Mouse (Mus musculus): ENCODE measurements at regions not wholly inside any gene's neighbourhood (a gene's known extent, or its start where the extent isn't known, plus 50 kb on each side); places are given as distances from the start of the nearest gene placed in this dataset.

GRCm38 (mm10) chr11:112219046-112219720, 562.8 kb upstream of the Sox9 start:
- H3K4me1 ChIP-seq = 0 out of 2 replicates have a peak, but pooled peaks cover 4% of the 10 kb centered on the region
- 90% methylated on average over 5 of the region's 5 CpGs for WGBS
- no peak overlapping the region for H3K4me3 ChIP-seq
- DNase-seq (ENCODE audit: extremely low spot score, low spot score) = no peak
- no peaks in the 10 kb centered on the region for H3K27me3 ChIP-seq (ENCODE audit: poor library complexity, severe bottlenecking)
- no peaks in the 10 kb centered on the region for H3K36me3 ChIP-seq (replicated peaks)
- H3K27ac ChIP-seq = no peak overlapping the region
- no peaks in the 10 kb centered on the region for H3K9me3 ChIP-seq

GRCm38 (mm10) chr11:112234492-112235116, 547.4 kb upstream of the Sox9 start:
- no peak for DNase-seq (ENCODE audit: extremely low spot score, low spot score)
- Histone ChIP-seq H3K4me3 (no peak overlapping the region), H3K27ac (no peak overlapping the region), H3K9me3 (no peaks in the 10 kb centered on the region), H3K4me1 (peaks cover 2% of the 10 kb centered on the region; the same call in 1 of the 2 replicates), H3K36me3 (replicated peaks) (no peaks in the 10 kb centered on the region), H3K27me3 (ENCODE audit: poor library complexity, severe bottlenecking) (no peaks in the 10 kb centered on the region)
- WGBS = 92% methylated on average over 7 of the region's 7 CpGs

GRCm38 (mm10) chr11:112238960-112239884, 542.8 kb upstream of the Sox9 start:
- H3K36me3 ChIP-seq (replicated peaks) = no peaks in the 10 kb centered on the region
- H3K27me3 ChIP-seq (ENCODE audit: poor library complexity, severe bottlenecking) = no peaks in the 10 kb centered on the region
- peaks cover 3% of the 10 kb centered on the region; the same call in 1 of the 2 replicates for H3K4me1 ChIP-seq
- H3K27ac ChIP-seq = no peak overlapping the region
- H3K4me3 ChIP-seq = no peak overlapping the region
- WGBS = 70% methylated on average over 19 of the region's 19 CpGs
- DNase-seq (ENCODE audit: extremely low spot score, low spot score) = no peak
- no peaks in the 10 kb centered on the region for H3K9me3 ChIP-seq

GRCm38 (mm10) chr11:112252548-112252947, 529.5 kb upstream of the Sox9 start:
- WGBS = 91% methylated on average over 1 of the region's 1 CpGs
- no peak for DNase-seq (ENCODE audit: extremely low spot score, low spot score)
- H3K27ac ChIP-seq = no peak overlapping the region
- H3K4me3 ChIP-seq = no peak overlapping the region
- no peaks in the 10 kb centered on the region for H3K27me3 ChIP-seq (ENCODE audit: poor library complexity, severe bottlenecking)
- H3K4me1 ChIP-seq = no peaks in the 10 kb centered on the region
- no peaks in the 10 kb centered on the region for H3K36me3 ChIP-seq (replicated peaks)
- H3K9me3 ChIP-seq = no peaks in the 10 kb centered on the region

- Histone ChIP-seq H3K27me3 (ENCODE audit: poor library complexity, severe bottlenecking) (no peaks in the 10 kb centered on the region), H3K36me3 (replicated peaks) (no peaks in the 10 kb centered on the region), H3K4me1 (peaks cover under 1% of the 10 kb centered on the region; the same call in 1 of the 2 replicates), H3K9me3 (no peaks in the 10 kb centered on the region), H3K27ac (no peak overlapping the region), H3K4me3 (no peak overlapping the region)
- 91% methylated on average over 3 of the region's 3 CpGs for WGBS
- DNase-seq (ENCODE audit: extremely low spot score, low spot score) = no peak
Measured at GRCm38 (mm10) chr11:112253061-112253460, 529.0 kb upstream of the Sox9 start.

GRCm38 (mm10) chr11:112256326-112256725, 525.7 kb upstream of the Sox9 start:
- Histone ChIP-seq H3K27ac (no peak overlapping the region), H3K9me3 (no peaks in the 10 kb centered on the region), H3K4me3 (no peak overlapping the region), H3K27me3 (ENCODE audit: poor library complexity, severe bottlenecking) (no peaks in the 10 kb centered on the region), H3K4me1 (peaks cover 5% of the 10 kb centered on the region; the same call in 1 of the 2 replicates), H3K36me3 (replicated peaks) (no peaks in the 10 kb centered on the region)
- 88% methylated on average over 7 of the region's 7 CpGs for WGBS
- no peak for DNase-seq (ENCODE audit: extremely low spot score, low spot score)

- no peaks in the 10 kb centered on the region for H3K36me3 ChIP-seq (replicated peaks)
- no peak overlapping the region for H3K27ac ChIP-seq
- H3K9me3 ChIP-seq = no peaks in the 10 kb centered on the region
- no peak overlapping the region for H3K4me3 ChIP-seq
- 79% methylated on average over 4 of the region's 4 CpGs for WGBS
- H3K27me3 ChIP-seq (ENCODE audit: poor library complexity, severe bottlenecking) = no peaks in the 10 kb centered on the region
- no peaks in the 10 kb centered on the region for H3K4me1 ChIP-seq
- DNase-seq (ENCODE audit: extremely low spot score, low spot score) = no peak
Measured at GRCm38 (mm10) chr11:112264077-112264476, 517.9 kb upstream of the Sox9 start.

- Histone ChIP-seq H3K27ac (no peak overlapping the region), H3K4me1 (no peaks in the 10 kb centered on the region), H3K9me3 (no peaks in the 10 kb centered on the region), H3K4me3 (no peak overlapping the region), H3K27me3 (ENCODE audit: poor library complexity, severe bottlenecking) (no peaks in the 10 kb centered on the region), H3K36me3 (replicated peaks) (no peaks in the 10 kb centered on the region)
- no peak for DNase-seq (ENCODE audit: extremely low spot score, low spot score)
- WGBS = 86% methylated on average over 5 of the region's 5 CpGs
Measured at GRCm38 (mm10) chr11:112270911-112271310, 511.1 kb upstream of the Sox9 start.

GRCm38 (mm10) chr11:112278566-112278965, 503.5 kb upstream of the Sox9 start:
- Histone ChIP-seq H3K4me3 (no peak overlapping the region), H3K4me1 (peaks cover 6% of the 10 kb centered on the region; the same call in 1 of the 2 replicates), H3K27me3 (ENCODE audit: poor library complexity, severe bottlenecking) (no peaks in the 10 kb centered on the region), H3K27ac (no peak overlapping the region), H3K9me3 (no peaks in the 10 kb centered on the region), H3K36me3 (replicated peaks) (no peaks in the 10 kb centered on the region)
- WGBS = 81% methylated on average over 1 of the region's 1 CpGs
- no peak for DNase-seq (ENCODE audit: extremely low spot score, low spot score)

GRCm38 (mm10) chr11:112282911-112283310, 499.1 kb upstream of the Sox9 start:
- Histone ChIP-seq H3K27ac (no peak overlapping the region), H3K27me3 (ENCODE audit: poor library complexity, severe bottlenecking) (0 out of 2 replicates have a peak, but pooled peaks cover 4% of the 10 kb centered on the region), H3K9me3 (no peaks in the 10 kb centered on the region), H3K4me1 (peaks cover 6% of the 10 kb centered on the region; the same call in 1 of the 2 replicates), H3K36me3 (replicated peaks) (no peaks in the 10 kb centered on the region), H3K4me3 (no peak overlapping the region)
- 79% methylated on average over 7 of the region's 7 CpGs for WGBS
- DNase-seq (ENCODE audit: extremely low spot score, low spot score) = no peak

- no peak for DNase-seq (ENCODE audit: extremely low spot score, low spot score)
- Histone ChIP-seq H3K27me3 (ENCODE audit: poor library complexity, severe bottlenecking) (no peaks in the 10 kb centered on the region), H3K4me1 (no peaks in the 10 kb centered on the region), H3K9me3 (no peaks in the 10 kb centered on the region), H3K27ac (no peak overlapping the region), H3K36me3 (replicated peaks) (no peaks in the 10 kb centered on the region), H3K4me3 (no peak overlapping the region)
- WGBS = 84% methylated on average over 5 of the region's 5 CpGs
Measured at GRCm38 (mm10) chr11:112298901-112299341, 483.1 kb upstream of the Sox9 start.

GRCm38 (mm10) chr11:112303091-112303490, 478.9 kb upstream of the Sox9 start:
- 81% methylated on average over 2 of the region's 2 CpGs for WGBS
- H3K4me1 ChIP-seq = peaks cover 17% of the 10 kb centered on the region
- no peaks in the 10 kb centered on the region for H3K9me3 ChIP-seq
- no peak for DNase-seq (ENCODE audit: extremely low spot score, low spot score)
- no peak overlapping the region for H3K4me3 ChIP-seq
- no peak overlapping the region for H3K27ac ChIP-seq
- H3K27me3 ChIP-seq (ENCODE audit: poor library complexity, severe bottlenecking) = no peaks in the 10 kb centered on the region
- no peaks in the 10 kb centered on the region for H3K36me3 ChIP-seq (replicated peaks)

Data from forebrain, embryonic 10.5 days (tissue).